Mouse (Mus musculus) adrenal gland, adult 2 months (tissue): ENCODE measurements around the gene Ces1b. TPM values are rescaled to one million over a fixed set of nuclear protein-coding genes. Genes with fewer than 3 reads are reported as not detected.

Experiments used
- DNase-seq: peaks from one replicate; pipeline ENCODE4 v3.0.0; 2021
- long read RNA-seq: library from polyadenylated mRNA; stranded (forward); transcript quantifications from one replicate; pipeline ENCODE4 v2.0.0, GENCODE M21; 2021
- polyA plus RNA-seq: library from polyadenylated mRNA; depleted of rRNA; stranded (reverse); fragments of >200 nt; gene quantifications from 2 replicates; pipeline ENCODE4 v1.2.3, GENCODE M21; 2012; rRNA removed
- total RNA-seq, 2 experiments: library from RNA; stranded (reverse); gene quantifications; 2 replicates each; pipeline ENCODE4 v1.2.3; 2021

The Ces1b gene
- total RNA-seq (under 1 TPM in 1 of 2 experiments, not detected in 1; 0.81 TPM), polyA plus RNA-seq (not detected in 2 replicates)
- long read RNA-seq = 0 reads

DNA sequence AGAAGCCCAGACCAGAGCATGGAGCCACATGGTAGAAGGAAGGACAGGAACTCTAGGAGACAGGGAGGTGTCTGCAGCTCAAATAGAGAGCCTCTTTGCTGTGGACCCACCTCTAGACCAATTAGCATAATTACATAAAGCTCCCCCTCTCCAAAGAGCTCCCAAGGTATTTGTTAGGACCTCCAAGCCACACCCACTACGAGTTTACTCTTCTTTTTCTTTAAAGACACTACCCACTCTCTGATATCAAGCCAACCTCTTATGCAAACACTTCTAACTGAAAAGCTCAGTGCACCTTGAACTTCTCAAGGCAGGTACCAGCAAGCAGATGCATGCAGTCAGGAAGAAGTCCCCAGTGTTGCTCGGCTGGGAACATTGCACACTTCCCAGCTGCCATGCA, at the start of gene Ces1b:
Gene Ces1b, minus strand, starts transcription at position 131 of the 400 bp plus-strand sequence.
- no peak for DNase-seq

DNA sequence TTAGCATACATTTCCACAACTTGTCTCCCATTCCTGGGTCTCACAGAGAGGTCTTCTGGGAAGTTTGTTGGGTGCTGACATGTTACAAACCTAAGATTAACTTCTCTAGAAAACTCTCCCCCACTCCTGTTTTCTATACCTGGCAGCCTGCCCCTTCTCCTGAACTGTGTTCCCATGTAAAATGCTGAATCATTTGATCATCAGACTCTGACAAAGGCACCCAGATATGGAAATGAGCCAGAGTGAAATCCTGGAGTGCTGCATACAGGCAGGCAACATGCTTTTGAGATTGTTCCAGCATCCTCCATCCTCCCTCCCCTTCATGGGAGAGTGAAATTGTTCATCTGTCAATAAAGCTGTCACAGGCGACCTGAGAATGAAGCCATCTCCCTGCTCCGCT, 46.7 kb upstream of the Ces1b start:
- DNase-seq = peak; percentile 9

DNA sequence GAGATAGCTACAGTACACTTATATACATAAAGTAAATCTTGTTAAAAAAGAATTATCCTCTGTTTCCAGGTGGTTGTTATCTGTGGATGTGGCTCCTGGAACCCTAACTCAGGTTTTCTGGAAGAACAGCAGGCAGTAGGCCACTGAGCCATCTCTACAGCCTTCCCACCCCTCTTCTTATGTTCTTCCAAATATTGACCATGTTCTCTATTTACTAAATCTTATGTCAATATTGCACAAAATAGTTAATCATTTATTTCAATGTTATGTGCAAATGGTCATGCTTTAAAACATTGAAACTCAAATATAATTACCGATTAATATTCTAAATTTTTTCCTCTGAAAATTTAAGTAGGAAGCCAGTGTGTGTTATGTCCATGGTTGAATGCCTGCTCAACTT, 42.2 kb upstream of the Ces1b start:
- no peak for DNase-seq

DNA sequence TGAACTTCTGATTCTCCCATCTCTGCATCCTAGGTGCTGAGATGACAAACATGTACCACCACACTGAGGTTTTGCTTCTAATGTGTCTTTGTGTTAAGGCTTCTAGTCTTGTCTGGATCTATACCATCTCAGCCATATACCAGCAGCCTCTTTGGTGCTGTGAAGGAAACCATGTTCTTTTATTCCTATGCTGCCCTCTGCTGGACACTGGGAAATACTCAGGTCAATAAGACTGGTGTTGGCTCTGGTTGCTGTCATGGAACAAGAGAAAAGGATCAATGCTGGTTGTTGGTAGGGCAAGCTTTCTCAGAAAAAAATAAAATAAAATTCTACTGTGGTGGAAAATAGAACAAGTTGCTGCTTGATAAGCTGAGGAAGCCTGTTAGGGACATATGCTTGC, 15.6 kb upstream of the Ces1b start:
- peak; percentile 13 for DNase-seq

DNA sequence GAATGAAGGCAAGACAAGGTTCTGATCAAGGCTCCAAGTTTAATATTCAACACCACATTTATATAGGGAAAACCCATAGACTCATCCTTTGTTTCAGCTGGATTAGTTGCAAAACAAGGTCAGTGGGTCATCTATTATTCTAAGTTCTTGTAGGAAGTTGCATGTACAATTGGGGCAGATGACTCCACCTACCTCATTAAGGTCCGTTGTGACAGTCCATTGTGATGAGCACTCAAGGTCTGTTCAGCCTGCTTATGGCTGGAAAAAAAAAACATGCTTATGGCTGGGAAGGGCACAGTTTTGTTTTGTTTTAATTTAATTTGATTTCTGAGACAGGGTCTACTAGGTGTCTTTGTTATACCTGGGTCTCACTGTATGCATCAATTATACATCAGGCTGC, 11.5 kb upstream of the Ces1b start:
- no peak for DNase-seq

DNA sequence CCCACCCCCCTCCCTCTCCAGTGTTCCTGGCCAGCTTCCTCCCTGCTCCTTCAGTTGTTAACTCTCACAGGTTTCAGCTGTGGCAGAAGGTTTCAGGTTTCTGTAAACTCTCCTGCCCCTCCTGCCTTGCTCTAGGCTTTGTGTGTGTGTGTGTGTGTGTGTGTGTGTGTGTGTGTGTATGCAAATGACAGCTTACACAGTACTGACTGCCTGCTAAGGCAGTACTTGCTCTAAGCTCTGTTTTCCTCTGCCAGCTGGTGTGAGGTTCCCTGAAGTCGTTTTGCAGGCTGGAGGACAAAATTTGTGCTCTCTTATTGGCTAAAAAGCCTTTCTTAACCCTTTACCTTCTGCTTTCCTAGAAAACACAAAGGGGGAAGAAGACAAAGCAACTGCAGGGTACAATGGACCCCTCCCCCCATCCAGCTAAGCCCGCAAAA, 8.9 kb upstream of the Ces1b start:
- DNase-seq = no peak

DNA sequence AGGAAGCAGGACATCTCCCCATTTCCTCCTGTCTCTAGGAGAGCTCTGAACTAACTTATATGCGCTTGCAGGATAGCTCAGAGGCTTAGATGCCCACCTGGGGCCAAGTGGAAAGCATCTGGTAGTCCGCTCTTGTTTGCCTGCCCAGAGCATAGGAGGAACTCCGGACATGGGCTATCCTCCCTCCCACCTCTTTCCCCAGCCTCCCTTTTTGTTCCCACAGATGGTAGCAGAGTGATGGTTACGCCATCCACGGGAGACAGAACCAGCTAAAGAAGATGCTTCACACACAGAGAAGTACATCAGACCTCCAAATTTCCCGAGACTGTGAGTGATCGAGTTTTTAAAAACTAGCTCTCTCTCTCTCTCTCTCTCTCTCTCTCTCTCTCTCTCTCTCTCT, 8.4 kb upstream of the Ces1b start:
- DNase-seq = no peak

DNA sequence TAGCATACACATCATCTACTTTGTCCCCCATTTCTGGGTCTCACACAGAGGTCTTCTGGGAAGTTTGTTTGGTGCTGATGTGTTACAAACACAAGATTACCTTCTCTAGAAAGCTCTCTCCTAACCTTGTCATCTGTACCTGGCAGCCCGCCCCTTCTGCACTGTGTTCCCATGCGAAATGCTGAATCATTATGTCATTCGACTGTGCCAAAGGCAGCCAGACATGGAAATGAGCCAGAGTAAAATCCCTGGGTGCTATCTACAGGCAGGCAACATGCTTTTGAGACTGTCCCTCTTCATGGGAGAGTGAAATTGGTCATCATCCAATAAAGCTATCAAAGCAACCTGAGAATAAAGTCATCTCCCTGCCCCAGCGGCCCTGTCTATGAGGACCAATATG, 4.6 kb downstream of the Ces1b start:
- DNase-seq = peak; percentile 10

DNA sequence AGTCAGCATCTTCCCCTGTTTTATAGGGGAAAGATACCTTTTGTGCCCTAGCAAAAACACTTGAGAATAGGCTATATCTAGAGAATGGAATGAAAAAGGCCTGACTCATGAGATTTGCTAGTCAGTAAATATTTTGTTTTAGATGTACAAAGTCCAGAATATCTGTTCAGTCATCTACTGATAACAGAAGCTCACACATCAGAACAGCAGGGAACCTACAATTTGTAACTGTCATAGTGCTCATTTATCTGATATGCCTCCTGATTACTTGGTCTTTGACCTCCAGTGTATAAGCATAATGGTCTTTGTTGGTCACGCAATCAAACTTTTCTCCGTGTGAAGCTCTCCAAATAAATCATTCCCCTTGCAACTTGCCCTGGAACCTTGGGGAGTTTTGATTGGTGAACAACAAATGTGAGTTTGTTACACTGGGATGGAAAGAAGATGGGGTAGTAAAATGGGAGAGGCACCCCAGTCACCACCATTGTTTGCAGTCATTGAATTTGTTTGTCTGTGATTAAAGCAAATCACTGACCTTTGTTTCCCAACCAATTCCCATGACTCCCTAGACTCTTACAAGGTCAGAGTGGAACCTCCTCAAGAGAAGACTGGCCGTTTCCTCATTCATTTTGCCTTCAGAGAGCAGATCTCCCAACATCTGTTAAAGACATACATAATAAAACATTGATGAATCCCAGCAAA, 16.2 kb downstream of the Ces1b start:
- DNase-seq = no peak

DNA sequence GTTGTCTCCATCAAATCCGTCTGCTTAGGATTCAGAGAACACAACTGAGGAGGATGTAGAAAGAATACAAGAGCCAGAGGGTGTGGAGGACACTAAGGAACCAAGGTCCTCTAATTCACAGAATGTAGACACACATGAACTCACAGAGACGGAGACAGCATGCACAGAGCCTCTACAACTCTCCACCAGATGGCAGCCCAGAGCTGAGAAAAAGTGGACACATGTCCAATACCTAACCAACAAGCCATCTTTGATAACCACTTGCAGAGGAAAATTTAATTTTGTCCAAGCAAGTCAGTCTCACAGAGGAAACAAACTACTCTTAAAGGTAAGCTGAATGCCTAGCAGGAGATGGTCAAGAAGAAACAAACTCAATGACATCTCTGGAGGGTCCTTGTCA, 20.6 kb downstream of the Ces1b start:
- peak; percentile 32 for DNase-seq

DNA sequence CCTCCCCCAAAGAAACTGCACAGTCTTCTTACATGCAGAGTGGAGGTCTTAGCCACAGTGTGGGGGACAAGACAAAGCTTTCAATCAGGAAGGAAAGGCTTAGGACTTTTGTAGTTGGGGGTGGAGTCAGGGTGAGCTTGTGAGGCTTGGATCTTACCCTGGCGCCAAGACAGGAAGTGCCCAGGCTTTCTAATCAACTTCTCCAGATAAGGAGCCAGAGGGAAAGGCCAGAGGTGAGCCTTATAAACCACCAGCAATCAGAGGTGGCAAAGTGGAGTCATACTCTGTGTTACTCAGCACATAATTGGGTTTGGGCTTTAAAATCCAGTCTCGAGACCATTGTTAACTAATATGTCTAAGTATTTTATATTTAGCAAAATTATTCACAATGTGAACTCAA, 24.6 kb downstream of the Ces1b start:
- DNase-seq = no peak

DNA sequence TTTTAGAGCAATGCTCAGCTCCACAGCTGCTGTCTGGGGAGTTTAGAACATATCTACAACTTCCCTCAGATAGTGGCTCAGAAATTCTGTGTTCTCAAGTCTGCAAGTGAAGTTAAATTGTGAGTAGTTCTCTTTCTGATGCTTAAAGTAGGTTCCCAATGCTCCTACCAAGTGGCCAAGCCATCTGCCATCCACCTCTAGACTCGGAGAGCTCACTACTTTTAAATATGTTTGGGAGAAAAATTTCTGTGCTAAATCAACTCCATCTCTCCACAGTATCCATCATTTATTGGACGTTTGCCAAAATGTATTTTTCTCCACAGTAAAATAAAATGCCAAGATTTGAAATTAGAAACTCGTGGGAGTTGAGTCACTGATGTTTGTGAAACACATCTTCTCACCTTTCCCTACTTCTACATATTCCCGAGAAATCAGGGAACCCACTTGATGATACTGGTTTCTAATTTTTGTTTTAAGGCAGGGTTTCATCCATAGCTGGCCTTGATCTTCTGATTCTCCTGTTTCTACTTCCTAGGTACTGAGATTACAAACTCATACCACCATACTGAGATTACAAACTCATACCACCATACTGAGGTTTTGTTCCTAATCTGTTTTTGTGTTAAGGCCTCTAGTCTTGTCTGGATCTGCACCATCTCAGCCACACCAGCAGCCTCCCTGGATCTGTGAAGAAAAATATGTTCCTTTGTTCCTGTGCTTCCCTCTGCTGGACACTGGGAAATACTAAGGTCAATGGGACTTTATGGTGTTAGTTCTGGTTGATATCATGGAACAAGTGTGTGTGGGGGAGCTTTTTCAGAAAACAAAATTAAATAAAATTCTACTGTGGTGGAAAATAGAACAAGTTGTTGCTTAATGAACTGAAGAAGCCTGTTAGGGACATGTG, 31.1 kb downstream of the Ces1b start:
- no peak for DNase-seq

DNA sequence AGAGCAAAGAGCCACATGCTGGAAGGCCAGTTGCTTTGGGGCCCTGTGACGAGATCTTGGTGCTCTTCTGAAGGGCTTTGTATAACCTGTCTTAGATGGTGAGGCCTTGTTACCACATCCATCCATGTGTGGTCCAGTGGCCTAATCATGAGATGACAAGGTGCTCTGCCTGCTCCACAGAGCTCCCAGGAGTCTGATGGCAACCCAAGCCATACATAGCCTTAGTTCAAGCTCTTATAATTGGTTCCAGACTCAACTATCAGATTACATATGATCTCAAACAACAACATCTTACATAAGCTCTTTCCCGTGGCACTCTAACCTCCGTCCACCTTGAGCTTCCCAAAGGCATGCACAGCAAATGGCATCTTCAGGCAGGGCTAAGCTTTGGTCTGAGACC, 31.7 kb downstream of the Ces1b start, which contains the start of gene Ces1a:
Gene Ces1a, minus strand, starts transcription at position 101 of the 400 bp plus-strand sequence.
- no peak for DNase-seq

DNA sequence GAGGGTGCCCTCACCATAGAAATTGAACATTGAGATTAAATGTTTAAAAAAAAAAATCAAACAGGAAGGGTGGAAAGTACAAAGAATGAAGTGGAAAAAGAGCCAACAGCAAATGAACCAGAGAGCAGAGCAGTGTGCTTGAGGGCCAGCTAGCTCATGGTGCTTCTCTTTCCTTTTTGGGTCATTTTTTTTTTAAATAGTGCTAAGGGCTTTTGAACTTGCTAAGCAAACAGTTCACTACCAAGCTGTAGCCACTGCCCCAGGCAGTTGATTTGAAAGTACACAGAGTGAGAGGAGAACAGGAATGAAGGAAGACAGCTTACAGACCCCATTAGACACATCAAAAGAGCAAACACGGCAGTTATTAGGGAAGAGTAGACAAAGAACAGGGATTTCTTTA, 36.7 kb downstream of the Ces1b start:
- no peak for DNase-seq

DNA sequence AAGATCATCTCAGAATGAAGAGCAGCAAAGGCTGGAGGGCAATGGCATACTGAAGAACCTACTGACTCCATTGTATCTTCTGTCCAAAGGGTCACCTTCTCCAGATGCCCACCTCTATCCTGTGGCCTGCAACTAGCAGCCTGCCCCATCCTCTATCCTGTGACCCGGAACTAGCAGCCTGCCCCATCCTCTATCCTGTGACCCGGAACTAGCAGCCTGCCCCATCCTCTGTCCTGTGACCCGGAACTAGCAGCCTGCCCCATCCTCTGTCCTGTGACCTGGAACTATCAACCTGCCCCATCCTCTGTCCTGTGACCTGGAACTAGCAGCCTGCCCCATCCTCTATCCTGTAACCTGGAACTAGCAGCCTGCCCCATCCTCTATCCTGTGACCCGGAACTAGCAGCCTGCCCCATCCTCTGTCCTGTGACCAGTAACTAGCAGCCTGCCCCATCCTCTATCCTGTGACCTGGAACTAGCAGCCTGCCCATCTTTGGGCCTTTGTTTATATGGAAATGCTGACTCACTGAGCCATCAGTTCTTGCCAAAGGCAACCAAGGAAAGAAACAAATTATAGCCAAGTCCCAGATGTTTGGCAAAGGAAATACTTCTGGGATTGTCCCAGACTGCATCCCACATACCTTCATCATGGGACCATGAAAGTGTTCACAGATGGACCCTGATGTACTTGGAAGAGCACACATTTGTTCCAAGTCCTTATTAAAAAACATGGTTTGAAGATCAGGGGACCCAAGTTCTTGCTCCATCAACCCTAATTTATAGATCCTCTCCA, 38.8 kb downstream of the Ces1b start:
- no peak for DNase-seq

DNA sequence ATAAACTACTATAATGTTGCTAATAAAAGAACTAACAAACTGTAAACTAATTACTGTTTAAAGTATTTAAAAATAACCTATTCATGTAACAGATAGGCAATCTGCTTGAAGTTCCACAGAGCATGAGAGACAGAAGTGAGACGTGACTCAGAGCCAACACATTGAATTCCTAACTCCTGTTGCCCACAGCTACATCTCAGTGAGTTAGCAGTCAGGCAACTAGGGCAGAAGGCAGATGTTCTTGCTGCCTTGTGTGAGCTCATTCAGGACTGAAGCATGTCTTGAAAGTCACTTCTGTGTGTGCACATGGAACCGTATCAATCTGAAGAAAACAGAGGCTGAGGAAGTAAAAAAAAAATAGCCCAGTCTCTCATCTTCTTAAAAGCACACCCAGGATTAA, 39.6 kb downstream of the Ces1b start:
- no peak for DNase-seq

DNA sequence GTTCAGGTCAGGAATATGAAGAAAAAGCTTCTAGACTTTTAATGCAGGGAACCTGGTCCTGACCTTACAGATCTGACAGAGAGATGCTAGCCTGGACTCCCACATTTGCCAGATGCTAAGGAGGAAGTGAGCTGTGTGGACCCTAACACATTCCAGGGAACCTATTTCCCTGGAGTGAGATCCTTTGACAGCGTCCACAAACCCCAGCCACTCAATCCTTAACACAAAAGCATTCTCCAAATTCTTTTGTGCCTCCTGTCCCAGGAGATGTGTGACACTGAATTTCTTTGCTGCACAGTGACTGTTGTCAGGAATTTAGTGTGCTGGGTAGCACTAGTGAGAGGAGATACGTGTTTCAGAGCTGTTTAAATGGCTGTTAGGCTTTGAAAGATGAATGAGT, 41.0 kb downstream of the Ces1b start:
- no peak for DNase-seq

DNA sequence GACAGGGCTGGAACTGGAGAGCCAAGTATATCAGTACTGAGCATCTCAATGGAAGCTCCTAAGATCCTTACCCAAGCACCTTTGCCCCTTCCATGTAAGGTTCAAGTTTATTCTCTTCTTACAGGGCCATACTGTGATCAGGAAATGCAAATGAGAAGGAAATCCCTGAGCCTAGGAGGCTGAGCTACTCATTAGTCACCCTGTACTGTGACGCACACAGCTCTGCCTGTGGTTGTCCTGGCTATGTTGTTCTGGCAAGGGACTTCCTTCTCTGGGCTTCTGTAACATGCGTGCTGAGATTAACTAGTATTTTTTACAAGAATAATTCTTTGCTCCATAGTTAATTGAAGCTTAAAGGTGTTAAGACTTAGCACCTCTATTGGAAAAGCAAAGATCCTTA, 49.2 kb downstream of the Ces1b start:
- DNase-seq = peak; percentile 4

DNA sequence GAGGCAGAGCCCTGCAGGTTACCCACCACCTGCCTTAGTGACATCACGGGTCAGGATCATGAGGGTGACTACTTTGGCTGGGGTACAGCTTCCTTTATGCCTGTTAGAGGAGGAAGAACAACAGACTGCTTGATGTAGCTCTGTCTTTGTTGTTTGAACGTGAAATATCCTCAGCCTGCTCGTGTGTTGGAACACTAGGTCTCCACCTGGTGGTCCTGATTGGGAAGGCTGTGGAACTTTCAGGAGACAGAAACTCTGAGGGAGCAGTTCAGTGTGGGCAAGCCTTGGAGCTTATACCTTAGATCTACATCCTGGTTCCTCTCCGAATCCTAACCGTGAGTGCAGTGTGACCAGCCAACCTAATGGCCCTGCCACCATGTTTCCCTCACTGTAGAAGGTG, 58.1 kb downstream of the Ces1b start:
- DNase-seq = no peak

DNA sequence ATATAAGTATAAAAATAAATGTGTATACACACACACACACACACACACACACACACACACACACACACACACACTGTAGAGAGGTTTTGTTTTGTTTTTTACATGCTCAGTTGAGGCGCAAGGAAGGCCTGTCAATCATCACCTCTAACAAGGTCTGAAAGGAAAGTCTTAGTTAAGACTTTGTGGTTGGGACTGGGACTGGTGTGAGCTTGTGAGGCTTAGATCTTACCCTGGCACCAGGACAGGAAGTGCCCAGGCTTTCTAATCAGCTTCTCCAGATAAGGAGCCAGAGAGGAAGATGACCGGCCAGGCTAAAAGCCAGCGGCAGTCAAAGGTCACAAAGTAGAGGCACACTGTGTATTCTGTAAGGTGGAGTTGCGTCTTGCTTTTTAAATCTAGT, 65.5 kb downstream of the Ces1b start:
- no peak for DNase-seq

DNA sequence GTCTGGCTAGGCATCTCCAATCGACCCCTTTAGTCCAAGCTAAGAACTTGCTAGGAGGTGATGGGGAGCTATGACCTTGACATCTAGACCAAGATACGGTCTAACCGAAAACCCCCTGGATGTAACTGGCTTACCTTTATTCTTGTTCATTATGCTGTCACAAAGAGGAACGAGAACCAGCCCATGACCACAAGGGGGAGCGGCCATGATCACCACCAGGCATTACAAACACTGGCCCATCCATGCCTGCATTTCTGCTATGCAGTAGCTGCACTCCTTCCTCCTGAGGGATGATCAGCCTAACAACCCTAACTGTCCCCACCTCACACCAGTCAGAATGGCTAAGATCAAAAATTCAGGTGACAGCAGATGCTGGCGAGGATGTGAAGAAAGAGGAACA, 67.6 kb downstream of the Ces1b start:
- no peak for DNase-seq

DNA sequence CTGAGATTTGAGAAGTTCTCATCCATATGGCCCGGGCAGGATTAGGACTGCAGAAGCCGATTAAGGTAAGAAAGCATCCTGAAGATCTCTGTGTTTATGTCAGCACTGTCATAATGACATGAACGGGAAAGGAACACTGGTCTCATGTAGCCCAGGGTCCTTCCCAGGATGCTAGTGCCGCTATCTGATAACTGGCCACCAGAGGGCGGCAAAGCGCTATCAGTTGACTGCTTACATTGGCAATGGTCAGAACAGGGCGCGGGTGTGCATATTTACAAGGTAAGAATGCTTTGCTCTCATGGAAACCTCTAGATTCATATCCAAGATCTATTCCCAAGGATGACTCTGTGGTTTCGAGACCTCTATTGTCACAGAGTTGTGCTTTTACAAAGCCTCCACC, 68.4 kb downstream of the Ces1b start:
- peak; percentile 74 for DNase-seq
